Mouse (Mus musculus): ENCODE data around the gene 5430402E10Rik. TPM values are rescaled to one million over a fixed set of nuclear protein-coding genes. Genes with fewer than 3 reads are reported as not detected.

The 5430402E10Rik gene
- not detected for polyA plus RNA-seq (2017; shearing (Covaris generic))

GRCm38 (mm10) chrX:77924962-77925361 lies at the start of gene 5430402E10Rik:
Gene 5430402E10Rik, minus strand, starts transcription at chrX:77925062.

Other genes with a start within 250 kb of the 5430402E10Rik start
- 85.3 TPM for gene Prkx, start 128.8 kb downstream of the 5430402E10Rik start, polyA plus RNA-seq (2017; shearing (Covaris generic))
- not detected for gene Pbsn, start 71.4 kb downstream of the 5430402E10Rik start, polyA plus RNA-seq (2017; shearing (Covaris generic))
- not detected for gene Gm14744, start 60.3 kb downstream of the 5430402E10Rik start, polyA plus RNA-seq (2017; shearing (Covaris generic))
- not detected for gene Obp1a, start 166.3 kb upstream of the 5430402E10Rik start, polyA plus RNA-seq (2017; shearing (Covaris generic))
- not detected for gene Gm5938, start 200.4 kb upstream of the 5430402E10Rik start, polyA plus RNA-seq (2017; shearing (Covaris generic))

All from effector memory CD4-positive, alpha-beta T cell, adult 5 months (primary cell).